Mouse (Mus musculus): ENCODE results near the gene Gm45234. TPM values are rescaled to one million over a fixed set of nuclear protein-coding genes. Genes with fewer than 3 reads are reported as not detected.

Gene Gm45234
- total RNA-seq, 2 experiments from 2014 or later, result 0.83 TPM; not detected in 1

Small RNA genes within 50 kb of the gene (microRNA-seq; reads per million reads assigned to microRNA genes)
- gene Mir141, result 1.5 reads per million
- gene Mir200c, result 23.1 reads per million, percentile 35 among the genes with 10 or more reads in this experiment

Other genes starting within 250 kb of the Gm45234 start
- 10 to 100 TPM; 11.8 to 14.8 TPM for gene C1ra, start 243.6 kb downstream of the Gm45234 start, total RNA-seq (2021)
- gene C1s1, start 213.7 kb downstream of the Gm45234 start, total RNA-seq (2021), result 10 to 100 TPM; 41.1 to 44.1 TPM
- gene C1rb, start 185.7 kb downstream of the Gm45234 start, total RNA-seq (2021), result 1 to 10 TPM; 1.3 to 1.7 TPM
- gene C1s2, start 119.9 kb downstream of the Gm45234 start, total RNA-seq (2021), result under 1 TPM; 0.86 to 0.98 TPM
- gene Lpcat3, start 93.0 kb downstream of the Gm45234 start, total RNA-seq (2021), result 10 to 100 TPM; 37.9 to 43.1 TPM
- gene Emg1, start 43.8 kb downstream of the Gm45234 start, total RNA-seq (2021), result 10 to 100 TPM; 71.0 to 82.6 TPM
- gene Phb2, start 43.7 kb downstream of the Gm45234 start, total RNA-seq (2021), result 100 to 1,000 TPM; 234 to 238 TPM
- gene Ptpn6, start 17.3 kb downstream of the Gm45234 start, total RNA-seq (2021), result 1 to 10 TPM; 4.6 to 6.4 TPM
- gene Grcc10, start 14.6 kb downstream of the Gm45234 start, total RNA-seq (2021), result 100 to 1,000 TPM; 177 to 209 TPM
- 10 to 100 TPM; 52.9 to 66.5 TPM for gene Atn1, start 503 bp upstream of the Gm45234 start, total RNA-seq (2021)
- 1 to 10 TPM; 6.0 to 6.5 TPM for gene Eno2, start 13.7 kb upstream of the Gm45234 start, total RNA-seq (2021)
- gene Lrrc23, start 23.7 kb upstream of the Gm45234 start, total RNA-seq (2021), result not detected
- 10 to 100 TPM; 10.5 to 11.7 TPM for gene Spsb2, start 52.6 kb upstream of the Gm45234 start, total RNA-seq (2021)
- 1,000 to 10,000 TPM; 2,059 to 2,144 TPM for gene Tpi1, start 58.3 kb upstream of the Gm45234 start, total RNA-seq (2021)
- gene Usp5, start 73.5 kb upstream of the Gm45234 start, total RNA-seq (2021), result 10 to 100 TPM; 81.7 to 85.9 TPM
- 10 to 100 TPM; 27.9 to 28.2 TPM for gene Cdca3, start 73.5 kb upstream of the Gm45234 start, total RNA-seq (2021)
- gene Gnb3, start 84.3 kb upstream of the Gm45234 start, total RNA-seq (2021), result 10 to 100 TPM; 13.6 to 14.3 TPM
- 10 to 100 TPM; 57.3 to 62.8 TPM for gene P3h3, start 101.7 kb upstream of the Gm45234 start, total RNA-seq (2021)
- gene Gpr162, start 108.0 kb upstream of the Gm45234 start, total RNA-seq (2021), result 1 to 10 TPM; 1.2 to 1.3 TPM
- gene Cd4, start 132.2 kb upstream of the Gm45234 start, total RNA-seq (2021), result 1 to 10 TPM; 1.4 to 1.7 TPM
- 1 to 10 TPM; 1.1 to 1.2 TPM for gene Lag3, start 155.7 kb upstream of the Gm45234 start, total RNA-seq (2021)
- gene Ptms, start 164.1 kb upstream of the Gm45234 start, total RNA-seq (2021), result 100 to 1,000 TPM; 395 to 409 TPM
- gene Mlf2, start 175.4 kb upstream of the Gm45234 start, total RNA-seq (2021), result 100 to 1,000 TPM; 236 to 238 TPM
- 10 to 100 TPM; 86.3 to 86.8 TPM for gene Cops7a, start 209.5 kb upstream of the Gm45234 start, total RNA-seq (2021)
- gene Pianp, start 240.7 kb upstream of the Gm45234 start, total RNA-seq (2021), result under 1 TPM; 0.56 to 0.67 TPM